Mouse (Mus musculus): Measurements from ENCODE around the gene Vapa. TPM values are rescaled to one million over a fixed set of nuclear protein-coding genes. Genes with fewer than 3 reads are reported as not detected.
"Not testable (repeated sequence)": the region's sequence is repeated elsewhere in the genome, so short reads cannot be mapped to it uniquely, and the experiment has no call there.

Vapa gene
- total RNA-seq, 1 experiment from 2014 or later = 132 TPM

DNA sequence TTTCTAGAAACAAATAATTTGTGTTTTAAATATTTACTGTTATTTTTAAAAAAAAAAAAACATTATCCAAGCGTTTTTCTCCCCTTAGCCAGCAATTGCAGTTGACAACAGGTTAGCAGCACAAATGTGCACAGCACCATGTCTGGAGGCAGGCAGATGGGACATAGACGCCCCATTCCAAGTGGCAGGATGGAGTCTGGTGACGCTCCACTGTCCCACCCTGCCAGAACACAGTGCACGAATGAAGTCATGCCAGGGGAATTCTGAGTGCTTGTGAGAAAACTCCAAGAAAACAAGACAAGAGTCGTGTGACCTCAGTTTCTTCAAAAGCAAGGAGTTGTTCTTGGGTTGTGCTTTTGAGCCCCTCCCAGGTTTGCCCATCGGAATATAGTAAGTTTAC lies 50.0 kb downstream of the Vapa start:
- no peak for DNase-seq

DNA sequence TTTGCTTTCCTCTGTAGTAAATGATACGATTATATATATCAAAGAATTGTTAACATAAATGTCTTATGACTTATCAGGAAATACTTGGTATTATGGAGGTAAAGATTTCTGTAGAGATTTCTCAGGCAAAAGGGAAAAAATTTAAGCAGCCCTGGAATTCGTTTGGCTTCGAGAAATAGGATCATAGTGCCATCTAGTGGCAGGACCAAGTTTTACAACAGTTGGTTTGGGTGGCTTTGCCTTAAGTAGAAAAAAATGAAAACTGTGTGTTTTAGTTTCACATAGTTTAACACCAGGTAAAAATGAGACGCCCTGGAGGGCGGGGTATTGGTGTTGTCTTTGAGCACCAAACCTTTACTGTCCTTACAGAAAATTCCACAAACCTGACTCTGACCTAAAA lies 50.6 kb downstream of the Vapa start:
- peak; percentile 75 for DNase-seq

DNA sequence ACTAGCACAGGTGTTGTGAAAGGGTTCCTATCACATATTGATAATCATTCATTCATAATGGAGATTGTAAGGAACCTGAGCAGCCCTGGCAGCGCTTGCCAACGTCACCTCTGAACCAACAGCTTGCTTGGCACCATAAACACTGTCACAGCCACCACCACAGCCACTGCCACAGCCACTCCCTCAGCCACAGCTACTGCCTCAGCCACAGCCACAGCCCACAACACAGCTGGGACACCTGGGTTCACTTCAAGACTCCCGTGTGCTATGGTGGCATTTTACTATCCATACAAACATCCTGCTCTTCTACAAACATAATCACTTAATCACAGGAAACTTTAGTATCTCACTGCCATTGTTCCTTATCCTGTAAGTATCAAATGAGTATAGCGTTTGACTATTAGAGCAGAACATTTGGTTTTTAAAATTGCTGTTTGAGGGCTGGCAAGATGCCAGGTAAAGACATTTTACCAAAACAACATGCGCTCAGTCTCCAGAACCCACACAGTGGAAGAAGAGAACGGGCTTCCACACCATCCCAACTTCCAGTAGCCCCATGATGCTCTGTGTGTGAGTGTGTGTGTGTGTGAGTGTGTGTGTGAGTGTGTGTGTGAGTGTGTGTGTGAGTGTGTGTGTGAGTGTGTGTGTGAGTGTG lies 51.9 kb downstream of the Vapa start:
- no peak for DNase-seq

DNA sequence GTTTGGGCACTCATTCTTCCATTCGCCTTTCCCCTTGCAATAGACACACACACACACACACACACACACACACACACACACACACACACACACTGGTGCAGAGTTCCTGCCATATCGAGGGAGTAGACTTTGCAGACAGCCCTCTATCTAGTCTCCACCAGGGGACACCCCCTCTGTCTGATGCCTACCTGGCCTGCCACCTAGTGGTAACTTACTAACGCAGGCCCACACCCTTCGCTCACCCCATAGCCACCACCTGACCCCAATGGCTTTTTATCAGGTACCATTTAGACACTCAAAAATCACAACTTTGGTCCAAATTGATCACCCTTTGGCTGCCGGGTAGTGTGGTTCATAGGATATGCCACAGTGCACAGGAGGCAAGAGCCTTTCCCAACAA lies 54.1 kb downstream of the Vapa start:
- peak; percentile 50 for DNase-seq

DNA sequence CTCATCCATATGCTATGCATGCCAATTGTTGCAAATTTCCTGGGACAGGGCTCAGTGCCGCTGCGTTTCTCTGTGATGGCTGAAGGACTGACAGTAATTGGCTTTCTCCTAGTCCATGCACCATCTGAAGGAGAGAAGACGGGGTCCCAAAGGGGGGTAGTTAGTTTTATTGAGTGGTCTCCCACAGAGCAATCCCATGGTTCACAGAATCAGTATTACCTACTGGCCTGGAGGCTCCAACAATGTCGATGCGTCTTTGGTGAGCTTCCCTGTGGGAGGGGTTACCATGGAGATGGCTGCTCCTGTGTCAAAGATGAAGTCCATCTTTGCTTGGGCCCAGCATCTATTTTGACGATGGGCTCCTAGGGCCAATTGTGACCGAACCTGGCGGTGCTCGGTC lies 54.6 kb downstream of the Vapa start:
- DNase-seq = no peak

DNA sequence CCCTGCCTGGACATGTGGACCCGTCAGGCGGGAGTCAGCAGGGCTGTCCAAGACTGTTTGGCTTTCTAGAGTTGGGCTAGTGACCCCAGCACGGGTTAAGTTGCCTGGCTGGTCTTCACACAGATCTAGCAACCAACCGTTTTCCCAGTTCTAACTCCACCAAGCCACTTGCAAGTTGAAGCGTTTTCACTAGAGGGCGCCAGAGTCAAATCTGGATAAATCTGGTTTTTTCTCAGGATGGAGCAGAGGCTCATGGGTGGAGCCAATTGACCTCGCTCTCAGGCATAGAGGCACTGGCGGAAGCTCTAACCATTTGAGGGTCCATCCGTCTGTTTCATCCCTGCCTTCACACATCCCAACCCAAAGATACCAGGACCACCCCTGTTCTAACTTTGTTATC lies 55.1 kb downstream of the Vapa start:
- DNase-seq = peak; percentile 85

DNA sequence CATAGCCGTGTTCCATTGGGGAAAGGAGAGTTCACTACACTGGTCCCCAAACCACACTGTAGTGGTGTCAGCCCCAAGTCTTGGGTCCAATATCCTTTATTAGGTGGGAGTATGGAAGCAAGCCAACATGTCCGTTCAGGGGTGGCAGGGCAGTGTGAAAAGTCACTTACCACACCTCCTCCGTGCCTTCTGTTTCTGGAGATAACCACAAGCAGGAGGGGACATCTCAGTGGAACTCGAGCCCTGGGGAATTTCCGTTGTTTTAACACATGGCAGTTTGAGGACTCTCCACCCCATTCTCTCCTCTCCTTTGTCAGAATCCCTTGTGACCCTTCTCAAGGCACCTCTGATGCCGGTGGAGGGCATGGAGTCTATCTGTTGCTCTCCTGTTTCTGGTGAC lies 56.1 kb downstream of the Vapa start:
- DNase-seq = no peak

DNA sequence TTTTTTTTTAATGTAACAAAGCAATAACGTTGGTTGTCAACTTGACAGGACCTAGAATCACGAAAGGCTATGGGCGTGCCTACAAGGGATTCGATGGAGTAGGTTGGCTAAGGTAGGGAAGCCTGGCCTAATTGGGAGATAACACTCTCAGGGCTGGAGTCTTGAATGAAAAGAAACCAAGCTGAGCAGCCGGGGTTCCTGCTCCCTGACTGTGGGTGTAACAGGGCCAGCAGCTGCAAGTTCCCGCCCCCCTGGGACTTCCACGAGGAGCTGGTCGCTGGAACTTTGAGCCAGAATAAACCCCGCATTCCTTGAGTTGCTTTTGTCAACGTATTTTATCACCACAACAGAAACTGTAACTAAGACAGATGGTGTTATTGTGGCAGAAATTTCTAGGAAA lies 56.6 kb downstream of the Vapa start:
- DNase-seq = no peak

DNA sequence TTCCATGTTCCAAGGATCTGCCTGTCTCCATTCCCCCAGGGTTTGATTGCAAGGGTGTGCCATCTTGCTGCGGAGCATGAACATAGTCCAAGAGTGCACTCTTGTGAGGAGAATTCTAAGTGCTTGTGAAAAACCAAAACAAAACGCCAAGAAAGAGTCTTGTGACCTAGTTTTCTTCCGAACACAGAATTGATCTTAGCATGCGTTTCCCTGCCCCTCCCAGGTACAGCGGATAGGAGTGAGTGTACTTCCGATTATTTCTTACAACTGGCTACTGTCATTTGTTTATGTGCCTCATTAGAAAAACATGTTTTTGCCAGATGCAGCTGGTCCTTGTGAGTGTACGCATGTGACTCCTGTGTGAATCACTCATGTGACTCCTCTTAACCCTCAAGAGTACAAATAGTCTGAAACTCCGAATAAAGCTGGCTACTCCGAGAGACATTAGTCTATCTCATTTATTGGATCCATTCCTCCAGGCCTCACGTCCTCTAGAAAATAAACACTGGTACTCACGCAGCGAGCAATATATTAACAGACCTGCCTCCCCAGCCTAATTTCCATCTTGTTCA lies 60.8 kb downstream of the Vapa start:
- DNase-seq = no peak

DNA sequence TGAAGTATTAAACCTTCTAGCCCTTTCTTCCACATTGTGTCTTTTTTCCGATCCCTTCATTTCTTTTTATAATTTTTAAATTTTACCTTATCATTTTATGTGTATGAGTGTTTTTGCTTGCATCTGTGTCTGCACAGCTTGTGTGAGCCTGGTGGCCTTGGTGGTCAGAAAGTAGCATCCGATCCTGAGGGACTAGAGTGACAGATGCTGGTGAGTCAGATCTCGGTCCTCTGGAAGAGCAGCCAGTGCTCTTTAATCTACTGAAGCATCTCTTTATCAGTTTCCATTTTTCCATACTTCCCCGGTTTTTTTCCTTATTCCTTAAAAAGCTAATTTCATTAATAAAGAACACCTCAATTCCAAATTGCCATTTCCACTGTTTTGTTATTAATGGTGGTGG lies 63.0 kb downstream of the Vapa start:
- DNase-seq = no peak

DNA sequence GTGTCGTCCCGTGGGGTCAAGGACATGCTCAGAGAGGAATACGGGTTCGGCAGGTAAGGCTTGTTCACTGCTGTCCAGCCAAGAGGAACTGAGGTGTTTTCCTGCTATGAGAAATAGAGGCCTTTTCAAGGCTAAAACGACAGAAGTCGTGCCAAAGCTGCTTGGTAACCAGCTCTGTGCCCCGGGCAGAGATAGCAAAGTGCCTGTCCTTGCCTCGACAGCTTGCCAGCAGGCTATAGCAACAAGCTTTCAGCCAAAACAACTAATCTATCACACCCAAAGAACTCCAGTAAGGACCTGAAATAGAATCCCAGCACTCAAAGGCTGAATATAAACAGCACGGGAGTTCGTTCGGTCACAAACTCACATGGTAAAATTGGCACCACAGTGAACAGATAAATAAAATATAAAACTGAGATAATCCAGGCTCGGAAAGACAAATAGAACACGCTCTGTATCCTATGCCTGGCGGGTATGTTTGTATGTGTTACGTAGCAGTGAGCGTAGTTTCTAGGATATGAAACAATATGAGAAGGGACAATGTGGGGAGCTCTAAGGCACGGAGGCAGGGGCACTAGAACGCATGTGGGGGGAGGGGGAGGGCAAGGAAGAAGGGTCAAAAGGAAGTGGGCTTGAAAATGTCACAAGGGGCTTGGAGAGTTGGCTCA lies 64.5 kb downstream of the Vapa start:
- DNase-seq = peak; percentile 70

DNA sequence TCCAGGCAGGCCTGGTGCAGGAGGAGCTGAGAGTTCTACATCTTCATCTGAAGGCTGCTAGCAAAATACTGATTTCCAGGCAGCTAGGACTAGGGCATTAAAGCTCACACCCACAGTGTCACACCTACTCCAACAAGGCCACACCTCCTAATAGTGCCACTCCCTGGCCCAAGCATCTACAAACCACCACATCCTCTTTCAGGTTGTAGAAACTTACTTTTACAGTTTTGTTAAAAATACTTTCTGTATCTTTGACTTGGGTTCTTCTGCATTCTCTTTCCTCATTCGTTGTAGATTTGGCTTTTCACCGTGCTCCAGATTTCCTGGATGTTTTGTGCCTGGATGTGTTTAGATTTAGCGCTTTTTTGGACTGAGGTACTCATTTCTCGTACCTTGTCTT lies 67.1 kb downstream of the Vapa start:
- DNase-seq = not testable (repeated sequence)

DNA sequence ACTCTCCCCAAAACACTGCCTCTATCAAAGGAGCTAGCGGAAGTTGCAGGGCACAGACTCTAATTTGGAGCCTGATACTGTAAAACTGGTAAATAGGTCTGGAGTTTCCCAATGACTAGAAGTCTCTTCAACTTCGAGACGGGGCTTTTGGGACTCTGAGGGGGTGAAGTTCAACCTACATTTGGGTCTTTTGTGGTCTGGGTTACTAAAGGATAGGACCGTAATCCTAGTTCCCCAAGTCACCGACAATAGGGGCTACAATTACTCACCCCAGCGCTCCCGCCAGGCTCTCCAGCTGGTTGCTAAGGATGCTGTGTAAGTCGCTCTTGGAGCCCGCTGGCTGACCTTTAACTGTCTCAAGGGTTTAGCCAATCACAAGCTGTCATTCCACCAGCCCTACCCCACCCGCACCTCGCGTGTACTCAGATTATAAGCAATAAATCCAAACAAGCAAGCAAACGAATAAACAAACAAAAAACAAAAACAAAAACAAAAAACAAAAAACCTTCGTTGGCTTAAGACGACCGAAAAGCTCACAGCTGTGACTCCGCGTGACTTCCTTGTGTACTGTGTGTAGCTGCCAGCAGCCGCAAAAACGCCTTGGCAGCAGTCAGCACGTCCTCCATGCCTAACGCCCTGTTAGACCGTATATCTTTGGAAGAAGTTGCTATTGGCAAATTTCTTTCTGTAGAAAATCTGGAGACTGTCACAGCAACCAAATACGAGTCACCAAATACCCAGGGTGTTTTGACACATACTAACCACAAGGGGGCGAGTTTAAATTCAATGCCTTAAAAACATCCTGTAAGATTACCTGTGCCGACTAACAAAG lies 72.7 kb downstream of the Vapa start, which contains the start of gene Tmem232:
Gene Tmem232 (minus strand): TSS at position 342 of the 832 bp plus-strand sequence.
- peak; percentile 41 for DNase-seq

DNA sequence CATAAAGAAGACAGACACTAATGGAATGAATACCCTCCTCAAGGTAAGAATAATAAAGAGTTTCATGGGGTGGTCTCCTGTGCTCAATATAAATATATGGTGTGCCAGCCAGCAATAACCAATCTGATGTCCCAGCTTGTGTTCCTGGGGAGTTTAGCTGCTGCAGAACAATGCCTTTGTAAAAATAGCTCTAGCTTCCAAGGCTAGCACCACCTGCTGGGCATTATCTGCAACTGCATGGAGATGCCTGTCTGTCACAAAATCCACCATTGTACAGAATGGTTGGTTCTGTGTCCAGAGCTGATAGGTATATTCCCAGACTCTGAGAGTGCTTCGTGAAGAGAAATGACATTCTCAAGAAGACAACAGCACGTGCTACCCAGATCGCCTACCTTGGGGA lies 77.2 kb downstream of the Vapa start:
- peak; percentile 70 for DNase-seq

DNA sequence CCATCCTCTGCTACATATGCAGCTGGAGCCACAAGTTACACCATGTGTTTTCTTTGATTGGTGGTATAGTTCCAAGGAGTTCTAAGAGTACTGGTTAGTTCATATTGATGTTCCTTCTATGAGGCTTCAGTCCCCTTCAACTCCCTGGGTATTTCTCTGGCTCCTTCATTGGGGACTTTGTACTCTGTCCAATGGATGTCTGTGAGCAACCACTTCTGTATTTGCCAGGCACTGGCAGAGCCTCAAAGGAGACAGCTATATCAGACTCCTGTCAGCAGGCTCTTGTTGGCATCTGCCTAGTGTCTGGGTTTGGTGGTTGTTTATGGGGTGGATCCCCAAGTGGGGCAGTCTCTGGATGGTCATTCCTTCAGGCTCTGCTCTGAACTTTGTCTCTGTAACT lies 81.0 kb downstream of the Vapa start:
- not testable (repeated sequence) for DNase-seq

Other genes with a start within 250 kb of the Vapa start
- gene Tmem232, start 72.8 kb downstream of the Vapa start, total RNA-seq (2021) = not detected in 2 replicates
- gene Txndc2, start 28.6 kb upstream of the Vapa start, total RNA-seq (2021) = 11.9 and 12.5 TPM in 2 replicates
- 30.0 and 33.0 TPM in 2 replicates for gene Rab31, start 159.2 kb upstream of the Vapa start, total RNA-seq (2021)
- gene Ppp4r1, start 169.0 kb upstream of the Vapa start, total RNA-seq (2021) = 58.1 and 61.3 TPM in 2 replicates

Data from adrenal gland, postnatal 14 days (tissue).